Mouse (Mus musculus) E14TG2a.4 (cell line): ENCODE results near the gene Slc16a9.

Source experiments
- CTCF ChIP-seq: conservative IDR thresholded peaks from 2 replicates; pipeline ENCODE4 v1.5.1; 2014; ENCODE audit warnings: low read length
- NANOG ChIP-seq: IDR thresholded peaks from 2 replicates; pipeline ENCODE4 v1.6.1; 2014; ENCODE audit warnings: borderline replicate concordance, low read length, mixed read lengths
- POU5F1 ChIP-seq: IDR thresholded peaks from 2 replicates; pipeline ENCODE4 v1.6.1; 2014; ENCODE audit warnings: low read length, borderline replicate concordance

GRCm38 (mm10) chr10:70262051-70262450 lies 17.2 kb downstream of the Slc16a9 start:
- TF ChIP-seq CTCF = no peak
- no peak for TF ChIP-seq POU5F1
- TF ChIP-seq NANOG = no peak
